In the genomic region with DNA sequence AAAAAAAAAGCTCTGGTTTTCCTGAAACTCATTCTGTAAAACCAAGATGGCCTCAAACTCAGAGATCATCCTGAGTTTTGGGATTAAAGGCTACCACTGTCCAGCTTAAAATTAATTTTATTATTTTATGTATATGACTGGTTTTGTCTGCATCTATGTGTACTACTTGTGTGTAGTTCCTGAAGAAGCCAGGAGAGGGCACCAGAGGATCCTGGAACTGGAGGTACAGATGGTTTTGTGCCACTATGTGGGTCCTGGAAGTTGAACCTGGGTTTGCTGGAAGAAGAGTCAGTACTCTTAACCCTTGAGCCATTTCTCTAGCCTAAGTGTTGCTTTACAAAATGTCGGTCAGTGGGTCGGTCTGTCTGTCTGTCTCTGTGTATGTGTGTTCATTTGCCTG, we compare ENCODE assay signal across 9 mouse cellular contexts. TPM values are rescaled to one million over a fixed set of nuclear protein-coding genes. Genes with fewer than 3 reads are reported as not detected.
DNase-seq lines count a peak whose midpoint lies in the region; ATAC-seq and TF ChIP-seq lines count a peak whose summit lies in the region.
"Had no signal": no experiment of that assay in that cellular context is flagged by ENCODE, and none has a peak within 500 bp of the region (broad histone marks: within the 10 kb centered on the region; RNA-seq: fewer than 3 reads in every experiment).

No protein-coding gene starts in this region.

- H3K27ac ChIP-seq in liver, embryonic 11.5 days (ENCODE audit: low read depth, low read length) = no peak overlapping the region
- H3K27ac ChIP-seq in forebrain, embryonic 16.5 days (ENCODE audit: low read length) = no peak overlapping the region
- H3K27ac ChIP-seq: liver, embryonic 15.5 days had no signal

- H3K9ac ChIP-seq in liver, embryonic 11.5 days (ENCODE audit: low read depth, low read length) = no peak overlapping the region
- no peak overlapping the region for H3K9ac ChIP-seq in forebrain, embryonic 16.5 days (replicated peaks; ENCODE audit: low read depth, low read length)
- H3K9ac ChIP-seq: liver, embryonic 15.5 days had no signal

- ATAC-seq in liver, embryonic 11.5 days (replicated peaks; ENCODE audit: low FRiP score) = no peak
- ATAC-seq in Patski = no peak
- no peak for ATAC-seq in forebrain, embryonic 16.5 days

- no peak overlapping the region for H3K4me2 ChIP-seq in liver, embryonic 11.5 days
- no peak overlapping the region for H3K4me2 ChIP-seq in forebrain, embryonic 16.5 days (ENCODE audit: low read length)
- H3K4me2 ChIP-seq: liver, embryonic 15.5 days had no signal

- no peak overlapping the region for H3K4me3 ChIP-seq in liver, embryonic 11.5 days (ENCODE audit: low read depth, low read length)
- no peak overlapping the region for H3K4me3 ChIP-seq in forebrain, embryonic 16.5 days (replicated peaks; ENCODE audit: low read length)
- H3K4me3 ChIP-seq: liver, embryonic 15.5 days had no signal

- H3K4me1 ChIP-seq in liver, embryonic 11.5 days (replicated peaks; ENCODE audit: control insufficient read depth, insufficient read depth, low read length) = peaks cover 8% of the 10 kb centered on the region
- H3K4me1 ChIP-seq in forebrain, embryonic 16.5 days (replicated peaks; ENCODE audit: control insufficient read depth, insufficient read depth, low read length) = no peaks in the 10 kb centered on the region
- H3K4me1 ChIP-seq: liver, embryonic 15.5 days had no signal

- H3K27me3 ChIP-seq in liver, embryonic 11.5 days (replicated peaks; ENCODE audit: control insufficient read depth, insufficient read depth, low read length) = no peaks in the 10 kb centered on the region
- no peaks in the 10 kb centered on the region for H3K27me3 ChIP-seq in Patski
- H3K27me3 ChIP-seq in forebrain, embryonic 16.5 days (replicated peaks; ENCODE audit: control insufficient read depth, insufficient read depth, low read length) = no peaks in the 10 kb centered on the region

- WGBS in liver, embryonic 11.5 days = 87% methylated on average over 2 of the region's 2 CpGs
- 96% methylated on average over 2 of the region's 2 CpGs for WGBS in forebrain, embryonic 16.5 days

- in situ Hi-C loops in Patski (cut with MboI; ENCODE audit: low pct_unique_long_range_greater_than_20kb) = no loop called here

- TF ChIP-seq CTCF in Patski (IDR thresholded peaks at IDR 0.05) = peak; percentile 63

- DNase-seq in cerebellum, postnatal 10 days = peak; percentile 37 to 50
- no peak for DNase-seq in cerebellum, postnatal 4 days (ENCODE audit: low spot score in 2 of 2)
- DNase-seq in liver = peak; percentile 41
- DNase-seq in liver, embryonic 11.5 days (ENCODE audit: low spot score) = no peak
- DNase-seq in Patski (ENCODE audit: low read depth, low spot score) = no peak
- peak; percentile 31 for DNase-seq in mesoderm, embryonic 11.5 days (ENCODE audit: low read depth, low spot score)
- no peak for DNase-seq in frontal cortex, postnatal 10 days (ENCODE audit: low spot score in 2 of 2)

- POLR2A ChIA-PET in Patski (lab: Charles Lee) = interaction anchor here (0.9 kb wide), 1 partner anchor 74 kb away, joined by 3 read pairs; no protein-coding TSS in a partner anchor

- H3K36me3 ChIP-seq in liver, embryonic 11.5 days (ENCODE audit: control insufficient read depth, insufficient read depth, low read length) = no peaks in the 10 kb centered on the region
- H3K36me3 ChIP-seq in forebrain, embryonic 16.5 days (ENCODE audit: control insufficient read depth, insufficient read depth) = no peaks in the 10 kb centered on the region
- H3K36me3 ChIP-seq: liver, embryonic 15.5 days had no signal

- CTCF ChIA-PET in Patski (lab: Charles Lee) = interaction anchor here (0.7 to 2.0 kb wide), 5 partner anchors 9 to 93 kb away, joined by 3 to 6 read pairs (median 5); no protein-coding TSS in a partner anchor

- no peaks in the 10 kb centered on the region for H3K9me3 ChIP-seq in liver, embryonic 11.5 days (ENCODE audit: control insufficient read depth, low read length)
- no peaks in the 10 kb centered on the region for H3K9me3 ChIP-seq in forebrain, embryonic 16.5 days (ENCODE audit: control insufficient read depth, low read length)
- H3K9me3 ChIP-seq: liver, embryonic 15.5 days had no signal

RNA-seq across cellular contexts. Expression of a gene that starts 16.0 kb away (rescaled TPM):
- 4.1 and 4.3 TPM in 2 replicates for polyA plus RNA-seq in liver, embryonic 11.5 days (2014; fragmentation: Nextera tagmentation; extraction: Ambion mirVana)
- polyA plus RNA-seq in Patski (2021) = 0.22 TPM
- polyA plus RNA-seq in forebrain, embryonic 16.5 days (2015; fragmentation: Nextera tagmentation; extraction: Ambion mirVana) = 2.6 and 2.9 TPM in 2 replicates

RNA-seq across cellular contexts. Expression of a gene that starts 26.5 kb away (rescaled TPM):
- 4.5 and 5.4 TPM in 2 replicates for polyA plus RNA-seq in liver, embryonic 11.5 days (2014; fragmentation: Nextera tagmentation; extraction: Ambion mirVana)
- 78.8 TPM for polyA plus RNA-seq in Patski (2021)
- 8.5 and 10.2 TPM in 2 replicates for polyA plus RNA-seq in forebrain, embryonic 16.5 days (2015; fragmentation: Nextera tagmentation; extraction: Ambion mirVana)

RNA-seq across cellular contexts. Expression of a gene that starts 54.2 kb away (rescaled TPM):
- polyA plus RNA-seq in liver, embryonic 11.5 days (2014; fragmentation: Nextera tagmentation; extraction: Ambion mirVana) = 1.6 and 2.2 TPM in 2 replicates
- polyA plus RNA-seq in Patski (2021) = 6.6 TPM
- not detected in 2 replicates for polyA plus RNA-seq in forebrain, embryonic 16.5 days (2015; fragmentation: Nextera tagmentation; extraction: Ambion mirVana)

Comparison
In these comparisons a context has a peak if more than half of its experiments do, and no peak if none do; other contexts are left out.
1. DNase-seq: peak in cerebellum, postnatal 10 days (2 of 2), liver (single experiment) and mesoderm, embryonic 11.5 days (single experiment); none in cerebellum, postnatal 4 days (0 of 2), liver, embryonic 11.5 days (single experiment), Patski (single experiment) and frontal cortex, postnatal 10 days (0 of 2).